Mouse (Mus musculus): Measurements from ENCODE around the gene Col9a1.

The Col9a1 gene

DNA sequence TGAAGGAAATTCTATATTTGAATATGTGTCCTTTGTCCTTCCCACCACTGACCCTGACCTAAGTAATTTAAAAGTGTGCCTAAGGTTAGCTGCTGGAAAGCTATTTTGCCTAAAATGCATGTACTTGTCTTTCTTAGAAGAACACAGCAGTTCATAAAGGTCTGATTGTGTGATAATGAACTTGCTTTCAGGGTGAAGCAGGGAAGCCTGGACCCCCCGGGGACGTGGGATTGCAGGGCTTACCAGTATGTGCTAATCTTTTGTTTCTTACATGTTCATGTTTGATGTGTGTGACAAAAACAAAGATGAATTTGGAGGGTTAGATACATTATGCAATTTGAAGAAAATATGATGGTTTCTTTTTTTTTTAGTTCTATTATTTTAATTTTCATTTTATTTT, 44.8 kb downstream of the Col9a1 start:
- no peak for DNase-seq (ENCODE audit: low spot score in 2 of 2)

DNA sequence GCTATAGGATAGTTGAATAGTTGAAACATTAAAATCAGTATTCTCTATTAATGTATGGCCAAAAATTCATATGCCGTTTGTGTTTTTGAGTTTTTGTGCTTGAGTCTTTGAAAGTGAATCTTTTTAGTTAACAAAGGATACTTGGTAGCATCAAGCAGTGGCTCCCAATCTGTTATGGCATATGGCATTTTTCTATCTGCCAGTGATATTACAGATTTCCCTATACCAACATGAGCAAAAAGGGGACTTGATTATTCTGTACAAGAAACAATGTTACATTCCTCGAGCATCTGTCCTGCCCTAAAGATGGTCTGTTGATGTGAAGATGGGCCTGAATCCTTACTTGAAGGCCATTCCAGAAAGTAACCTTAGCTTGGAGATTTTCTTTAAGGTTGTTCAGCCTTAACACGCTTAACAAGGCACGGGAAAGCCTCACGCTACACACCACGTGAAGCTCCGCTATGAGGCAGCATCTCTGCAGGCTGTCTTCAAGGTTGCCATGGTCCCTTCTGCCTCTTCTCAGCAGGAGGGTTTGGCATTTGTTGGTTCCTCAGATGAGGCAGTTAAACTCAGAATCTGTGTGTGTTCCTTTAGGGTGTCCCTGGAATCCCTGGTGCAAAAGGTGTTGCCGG, 45.7 kb downstream of the Col9a1 start:
- DNase-seq (ENCODE audit: low spot score in 2 of 2) = no peak

DNA sequence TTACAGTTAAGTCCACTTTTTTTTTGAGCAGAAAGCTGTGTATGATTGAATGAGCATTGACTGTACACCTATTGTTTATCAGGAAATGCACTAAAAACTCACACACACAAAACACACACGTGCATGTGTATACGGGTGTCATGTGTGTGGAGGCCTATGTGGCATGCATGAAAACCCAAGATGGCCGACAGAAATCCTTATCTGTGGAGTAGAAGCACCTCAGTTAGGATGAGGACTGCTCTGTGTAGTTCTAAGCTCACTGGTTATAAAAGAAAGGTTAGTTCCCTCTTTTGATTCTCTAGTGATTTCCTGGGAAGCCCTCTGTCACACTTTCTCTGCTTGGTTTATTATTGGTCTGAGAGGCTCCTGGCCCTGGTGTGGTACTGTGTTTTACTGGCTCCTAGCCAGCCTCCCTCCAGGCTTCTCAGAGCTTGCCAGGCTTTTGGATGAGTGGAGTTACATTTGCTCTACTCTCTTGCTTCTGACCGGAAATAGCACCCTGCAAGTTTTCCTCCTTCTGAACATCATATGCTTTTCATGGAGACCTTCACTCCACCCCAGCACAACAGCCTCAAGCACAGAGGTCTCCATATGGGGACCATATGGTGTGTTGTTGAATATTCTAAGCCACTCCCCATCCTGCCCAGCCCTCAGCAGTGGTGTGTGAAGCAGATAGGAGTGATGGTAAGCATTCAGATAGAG, 48.6 kb downstream of the Col9a1 start:
- DNase-seq (ENCODE audit: low spot score in 2 of 2) = no peak

- no peak for DNase-seq (ENCODE audit: low spot score in 2 of 2)
These were observed 49.7 kb downstream of the Col9a1 start for GRCm38 (mm10) chr1:24226941-24227711.

DNA sequence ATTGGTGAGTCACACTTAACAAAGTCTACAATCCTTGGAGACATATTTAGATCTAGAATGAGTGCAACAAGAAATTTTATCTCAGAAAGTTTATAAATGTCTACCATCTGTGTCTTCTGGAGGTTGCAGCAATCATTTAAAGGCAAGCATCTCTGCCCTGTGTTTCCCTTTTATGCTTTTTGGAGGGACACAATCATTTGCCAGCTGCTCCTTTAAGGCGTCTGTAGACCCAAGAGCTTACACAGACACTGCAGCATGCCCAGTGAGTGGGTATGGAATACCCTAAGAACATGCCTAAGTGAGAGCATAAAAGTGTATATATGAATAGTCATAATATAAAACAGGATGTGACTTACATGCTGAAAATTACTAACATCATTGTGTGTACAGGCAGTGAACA, 52.1 kb downstream of the Col9a1 start:
- DNase-seq (ENCODE audit: low spot score in 2 of 2) = no peak

DNA sequence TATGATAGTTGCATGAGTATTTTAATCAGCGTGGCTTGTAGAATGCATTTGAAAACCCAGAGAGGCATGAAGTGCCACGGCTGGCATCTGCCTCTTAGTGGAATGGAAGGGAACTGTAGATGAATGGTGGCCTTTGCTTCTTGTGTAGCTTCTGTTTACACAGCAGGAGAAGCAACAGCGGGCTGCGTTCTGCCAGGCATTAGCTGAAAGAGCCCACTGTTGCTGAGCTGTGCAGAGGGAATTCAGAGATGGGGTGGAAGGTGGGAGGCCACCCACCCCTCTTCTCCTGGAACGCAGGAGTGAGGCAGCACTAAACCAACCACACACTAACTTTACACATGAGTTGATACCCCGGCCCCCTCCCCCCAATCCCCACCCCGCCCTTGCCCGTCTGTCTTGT, 53.0 kb downstream of the Col9a1 start:
- no peak for DNase-seq (ENCODE audit: low spot score in 2 of 2)

DNA sequence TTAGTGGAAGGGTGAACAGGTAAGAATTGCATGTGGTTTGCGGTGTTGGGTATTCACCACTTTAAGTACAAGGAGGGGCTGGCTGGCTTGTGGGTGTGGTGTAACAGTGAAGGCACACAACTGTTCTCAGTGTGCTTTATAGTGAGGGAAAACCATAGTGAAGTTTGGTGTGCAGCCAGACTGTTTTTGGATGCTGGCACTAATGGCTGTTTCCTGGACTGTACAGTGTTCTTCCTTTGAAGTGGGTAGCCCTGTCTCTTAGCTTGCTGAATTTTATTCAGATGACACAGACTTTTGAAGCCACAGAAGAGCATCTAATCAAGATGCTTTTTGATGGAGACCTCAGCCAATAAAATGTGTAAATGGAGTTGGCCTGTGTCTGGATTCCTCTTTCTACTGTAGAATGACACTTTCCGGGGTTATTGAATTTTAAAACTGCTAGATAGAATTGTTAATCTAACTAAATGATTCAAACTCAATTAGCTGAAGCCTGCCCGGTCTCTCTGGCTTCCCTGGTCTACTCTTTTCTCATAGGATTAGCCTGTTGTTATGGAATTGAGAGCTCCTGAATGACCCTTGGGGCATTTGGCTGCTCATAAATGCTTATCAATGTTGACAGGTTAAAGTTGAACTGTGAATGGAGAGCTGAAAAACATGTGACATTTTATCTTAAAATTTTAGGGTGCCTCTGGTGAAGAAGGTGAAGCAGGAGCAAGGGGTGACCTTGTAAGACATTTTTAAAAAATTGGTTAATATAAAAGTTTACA, 54.3 kb downstream of the Col9a1 start:
- DNase-seq (ENCODE audit: low spot score in 2 of 2) = no peak

GRCm38 (mm10) chr1:24236330-24236729, 58.9 kb downstream of the Col9a1 start:
- DNase-seq (ENCODE audit: low spot score in 2 of 2) = no peak

DNA sequence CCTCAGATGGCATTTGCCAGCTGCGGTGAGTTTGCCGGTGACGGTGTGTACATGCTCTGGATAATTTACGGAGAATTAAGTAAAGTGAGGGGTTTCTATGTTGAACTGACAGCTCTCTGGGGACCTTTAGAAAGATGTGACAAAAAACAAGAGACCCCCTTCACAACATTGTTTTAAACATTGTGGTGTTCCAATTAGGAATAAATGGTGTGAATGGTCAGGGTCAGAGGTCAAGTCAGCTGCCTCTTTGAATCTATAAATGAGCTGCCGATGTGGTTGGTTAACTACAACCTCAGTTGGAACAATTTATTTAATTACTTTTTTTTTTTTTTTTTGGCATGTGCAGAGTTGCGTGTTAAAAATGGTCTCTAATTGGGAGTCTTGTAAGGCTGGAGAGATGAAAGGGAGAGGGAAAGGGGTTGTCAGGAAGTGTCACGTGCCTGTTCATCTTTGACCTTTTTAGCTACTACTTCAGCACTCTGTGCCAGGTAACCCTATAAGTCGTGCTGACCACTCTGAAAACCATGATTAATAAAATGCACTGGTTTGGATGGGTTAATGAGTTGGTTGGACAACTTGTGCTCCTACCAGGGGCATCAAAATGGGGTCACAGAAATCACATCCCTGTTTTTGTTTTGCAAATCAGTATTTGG, 62.8 kb downstream of the Col9a1 start:
- DNase-seq (ENCODE audit: low spot score in 2 of 2) = no peak

DNA sequence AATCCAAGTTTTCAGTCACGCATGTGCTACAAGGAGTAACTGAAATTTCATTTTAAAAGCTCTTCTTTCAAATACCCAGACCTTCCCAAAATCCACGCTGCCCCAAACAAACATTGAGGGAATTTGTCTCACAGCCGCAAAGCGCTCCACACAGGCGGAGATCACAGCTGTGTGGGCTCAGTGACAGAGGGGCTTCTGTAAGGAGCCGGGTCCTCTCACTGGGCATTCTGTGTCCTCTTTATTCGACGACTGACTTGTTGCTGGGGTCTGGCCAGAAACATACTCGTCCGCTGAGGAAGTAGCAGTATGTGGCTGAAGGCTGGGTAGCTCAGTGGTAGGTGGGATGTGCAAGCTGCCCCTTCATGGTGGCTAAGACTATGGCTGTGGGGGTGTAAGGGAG, 67.5 kb downstream of the Col9a1 start:
- DNase-seq (ENCODE audit: low spot score in 2 of 2) = no peak

- no peak for DNase-seq (ENCODE audit: low spot score in 2 of 2)
These were observed 68.4 kb downstream of the Col9a1 start for GRCm38 (mm10) chr1:24245700-24246375.

- no peak for DNase-seq (ENCODE audit: low spot score in 2 of 2)
These were observed 71.1 kb downstream of the Col9a1 start for GRCm38 (mm10) chr1:24248294-24249104.

GRCm38 (mm10) chr1:24249105-24249664, 71.8 kb downstream of the Col9a1 start:
- no peak for DNase-seq (ENCODE audit: low spot score in 2 of 2)

DNA sequence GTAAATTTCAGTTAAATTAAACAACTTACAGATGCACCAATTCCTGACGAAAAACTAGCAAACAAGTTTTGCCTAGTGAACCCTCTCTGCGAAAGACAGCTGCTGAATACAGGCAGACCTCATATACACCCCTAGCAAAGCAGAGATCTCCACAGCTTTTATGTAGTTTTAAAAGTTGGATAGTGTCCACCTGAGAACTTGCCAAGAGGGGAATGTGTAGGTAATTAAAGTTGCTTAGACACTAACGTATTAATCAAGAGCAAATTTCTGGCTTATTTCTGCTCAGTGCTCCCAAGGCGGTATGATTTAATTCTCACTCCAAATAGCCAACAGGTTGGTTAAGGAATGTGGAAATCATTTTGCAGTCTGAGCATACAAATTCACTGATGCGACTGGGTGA, 80.6 kb downstream of the Col9a1 start:
- DNase-seq (ENCODE audit: low spot score in 2 of 2) = no peak

- DNase-seq (ENCODE audit: low spot score in 2 of 2) = no peak
These were observed 82.0 kb downstream of the Col9a1 start for GRCm38 (mm10) chr1:24259419-24259818.

DNA sequence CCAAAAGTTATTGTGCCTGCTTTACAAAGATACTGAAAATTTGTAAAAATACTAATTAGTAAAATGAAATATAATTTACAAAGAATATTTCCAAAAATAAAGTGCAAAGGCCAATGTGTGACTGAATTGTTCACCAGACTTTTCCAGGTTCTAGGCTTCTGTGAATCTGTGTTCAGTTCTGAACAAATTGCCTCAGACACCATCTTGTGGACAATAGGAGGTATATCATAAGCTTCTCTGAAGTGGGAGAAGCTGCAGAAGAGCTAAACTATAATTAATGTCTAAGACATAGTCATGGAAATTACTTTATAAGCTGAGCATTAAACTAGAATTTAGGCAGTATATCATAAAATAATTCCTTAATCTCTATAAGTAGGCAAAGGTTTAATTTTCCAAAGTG, 83.8 kb downstream of the Col9a1 start:
- DNase-seq (ENCODE audit: low spot score in 2 of 2) = no peak

GRCm38 (mm10) chr1:24267022-24267421, 89.6 kb downstream of the Col9a1 start:
- DNase-seq (ENCODE audit: low spot score in 2 of 2) = no peak

DNA sequence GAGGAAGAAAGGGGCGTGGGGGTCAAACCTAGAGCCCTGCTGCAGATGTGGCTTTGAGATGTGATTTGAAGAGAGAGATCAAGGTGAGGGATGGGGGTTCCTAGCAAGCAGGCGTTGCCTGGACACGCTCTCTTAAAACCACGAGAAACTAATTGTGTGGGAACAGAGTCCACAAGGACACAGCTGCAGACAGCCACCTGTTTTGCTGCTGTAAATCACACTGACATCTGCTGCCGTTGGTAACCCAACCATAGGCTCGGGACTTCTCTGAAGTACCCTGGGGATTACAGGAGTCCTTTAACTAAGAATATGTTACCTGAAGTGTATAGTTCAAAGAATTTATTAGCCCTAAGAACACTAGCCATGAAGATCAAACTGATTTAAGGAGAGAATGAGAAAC, 109.0 kb downstream of the Col9a1 start:
- no peak for DNase-seq (ENCODE audit: low spot score in 2 of 2)

GRCm38 (mm10) chr1:24292515-24292914, 115.1 kb downstream of the Col9a1 start:
- no peak for DNase-seq (ENCODE audit: low spot score in 2 of 2)

Measured in spleen, postnatal 14 days (tissue).